Mouse (Mus musculus): ENCODE measurements at regions not wholly inside any gene's neighbourhood (a gene's known extent, or its start where the extent isn't known, plus 50 kb on each side); places are given as distances from the start of the nearest gene placed in this dataset.

GRCm38 (mm10) chr9:50002695-50003094 lies 204.0 kb upstream of the Ncam1 start:
- TF ChIP-seq MAFK (IDR thresholded peaks at IDR 0.05; ENCODE audit: insufficient read depth, low read depth, low read length) (no peak), HCFC1 (IDR thresholded peaks at IDR 0.05; ENCODE audit: borderline replicate concordance, insufficient read depth, low read length) (no peak), ZNF384 (IDR thresholded peaks at IDR 0.05; ENCODE audit: low read depth, low read length) (no peak), CHD2 (IDR thresholded peaks at IDR 0.05; ENCODE audit: low read depth, low read length) (no peak), ZC3H11A (IDR thresholded peaks at IDR 0.05; ENCODE audit: borderline replicate concordance, low read depth, low read length) (no peak)
